Mouse (Mus musculus) olfactory bulb, adult 2 months (tissue): ENCODE data around the gene Celf2.

Experiments used
- CTCF ChIP-seq: fragments of 200-500 bp; IDR thresholded peaks from 2 replicates; pipeline ENCODE4 v1.5.1; 2012; ENCODE audit warnings: low read depth, mild to moderate bottlenecking, low read length, moderate library complexity; ENCODE audit not compliant: insufficient read depth
- POLR2A ChIP-seq: fragments of 200-500 bp; IDR thresholded peaks from 2 replicates; pipeline ENCODE4 v1.6.1; 2012; ENCODE audit warnings: mild to moderate bottlenecking, low read depth, low read length, moderate library complexity; ENCODE audit not compliant: insufficient read depth

DNA sequence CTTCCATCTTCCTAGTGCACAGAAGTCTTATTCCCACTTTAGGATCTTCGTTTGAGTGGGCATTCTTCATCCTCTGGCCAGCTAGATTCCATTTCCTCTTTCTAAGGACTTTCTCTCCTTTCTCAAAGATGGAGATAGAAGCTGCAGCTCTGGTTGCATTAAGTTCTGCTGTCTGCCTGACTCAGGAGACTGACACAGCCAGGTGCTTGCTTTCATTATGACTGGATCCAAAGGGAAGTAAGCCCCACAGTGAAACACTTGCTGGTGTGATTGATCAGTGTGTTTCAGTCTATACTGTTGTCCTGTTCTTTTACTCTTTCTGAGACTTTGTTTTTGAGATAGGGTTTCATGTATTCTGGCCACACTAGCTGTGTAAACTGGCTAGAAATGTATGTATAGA lies 468.4 kb downstream of the Celf2 start:
- no peak for TF ChIP-seq CTCF
- no peak for TF ChIP-seq POLR2A
